Mouse (Mus musculus) hindbrain, embryonic 10.5 days (tissue): ENCODE measurements at regions not wholly inside any gene's neighbourhood (a gene's known extent, or its start where the extent isn't known, plus 50 kb on each side); places are given as distances from the start of the nearest gene placed in this dataset.

Source experiments
- DNase-seq: peaks from one replicate; pipeline ENCODE4 v3.0.0-alpha.2; 2017; ENCODE audit warnings: low spot score
- H3K27ac ChIP-seq: fragments of 300-500 bp; sonication (generic); 2 replicates; pipeline ENCODE4 v1.5.1; 2016; ENCODE audit warnings: mild to moderate bottlenecking, moderate library complexity
- H3K27me3 ChIP-seq: fragments of 300-500 bp; sonication (generic); 2 replicates; pipeline ENCODE4 v1.6.1; 2016; ENCODE audit warnings: mild to moderate bottlenecking; ENCODE audit not compliant: poor library complexity, insufficient read depth, severe bottlenecking
- H3K36me3 ChIP-seq: fragments of 300-500 bp; sonication (generic); 2 replicates; pipeline ENCODE4 v1.6.1; 2016; ENCODE audit warnings: mild to moderate bottlenecking, moderate library complexity
- H3K4me1 ChIP-seq: fragments of 300-500 bp; sonication (generic); replicated peaks from 2 replicates; pipeline ENCODE4 v1.6.1; 2016; ENCODE audit warnings: mild to moderate bottlenecking
- H3K4me3 ChIP-seq: fragments of 300-500 bp; sonication (generic); 2 replicates; pipeline ENCODE4 v1.5.1; 2016; ENCODE audit warnings: mild to moderate bottlenecking, moderate library complexity
- H3K9me3 ChIP-seq: fragments of 300-500 bp; sonication (generic); 2 replicates; pipeline ENCODE4 v1.6.1; 2016; ENCODE audit warnings: mild to moderate bottlenecking, moderate library complexity
- WGBS: fragments of 180-500 bp; shearing (Covaris S2); methylation state at CpG from one replicate; pipeline ENCODE4 v1.1.7; 2016; 5-methylcytosine and 5-hydroxymethylcytosine counted together

DNA sequence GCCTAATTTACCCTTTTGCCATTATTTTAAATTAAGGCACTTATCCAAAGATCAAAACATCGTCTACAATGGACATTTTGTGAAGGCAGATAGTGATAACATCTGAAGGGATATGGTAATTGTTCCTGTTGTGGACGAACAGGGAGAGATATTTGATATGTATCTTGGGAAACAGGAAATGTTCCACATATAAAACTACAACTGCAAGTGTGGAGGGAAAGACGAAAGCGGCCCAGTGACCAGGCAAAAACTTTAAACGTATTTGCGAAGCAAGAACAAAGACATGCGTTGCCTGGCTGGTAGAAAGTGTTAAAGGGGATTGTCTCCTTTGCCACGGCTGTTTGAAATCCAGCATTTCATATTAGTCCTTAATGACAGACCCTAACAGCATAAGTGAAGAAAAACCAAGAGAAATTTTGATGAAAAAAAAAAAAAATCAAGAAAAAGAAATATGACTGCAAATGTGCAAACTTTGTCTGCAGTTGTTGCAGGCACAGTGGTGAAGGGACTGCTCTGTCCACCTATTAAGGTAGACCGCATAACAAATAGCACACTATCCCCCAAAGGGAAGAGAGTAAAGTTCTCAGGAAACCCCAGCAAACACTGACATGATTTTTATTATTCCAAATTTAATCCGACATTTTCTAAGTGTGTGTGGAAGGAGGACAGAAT is 431.2 kb upstream of the Ccnh start:
- Histone ChIP-seq H3K4me3 (no peak overlapping the region), H3K4me1 (peaks cover 11% of the 10 kb centered on the region), H3K9me3 (no peaks in the 10 kb centered on the region), H3K27ac (peak overlapping the region; percentile 45; the same call in 1 of the 2 replicates), H3K27me3 (peaks cover 12% of the 10 kb centered on the region), H3K36me3 (no peaks in the 10 kb centered on the region)
- DNase-seq, result no peak
- WGBS, result 41% methylated on average over 10 of the region's 10 CpGs

DNA sequence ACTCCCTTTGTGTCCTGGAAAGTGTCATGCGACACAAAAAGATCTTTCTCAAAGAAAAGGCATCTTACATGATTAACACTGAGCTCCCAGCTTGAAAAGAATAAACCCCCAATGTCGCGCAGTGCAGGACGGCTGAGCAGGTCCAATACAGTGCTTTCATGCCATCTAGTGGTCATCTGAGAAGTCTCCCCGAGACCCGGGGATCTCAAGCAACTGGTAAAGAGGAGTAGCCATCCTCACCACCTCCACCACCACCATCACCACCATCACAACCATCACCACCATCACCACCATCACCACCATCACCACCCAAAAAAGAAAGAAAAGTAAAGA is 430.7 kb upstream of the Ccnh start:
- under 1% methylated on average over 6 of the region's 6 CpGs for WGBS
- Histone ChIP-seq H3K4me1 (peaks cover 11% of the 10 kb centered on the region), H3K36me3 (no peaks in the 10 kb centered on the region), H3K9me3 (no peaks in the 10 kb centered on the region), H3K27ac (peak overlapping the region; percentile 45; the same call in 1 of the 2 replicates), H3K4me3 (no peak overlapping the region), H3K27me3 (peaks cover 12% of the 10 kb centered on the region)
- DNase-seq, result peak; percentile 73

DNA sequence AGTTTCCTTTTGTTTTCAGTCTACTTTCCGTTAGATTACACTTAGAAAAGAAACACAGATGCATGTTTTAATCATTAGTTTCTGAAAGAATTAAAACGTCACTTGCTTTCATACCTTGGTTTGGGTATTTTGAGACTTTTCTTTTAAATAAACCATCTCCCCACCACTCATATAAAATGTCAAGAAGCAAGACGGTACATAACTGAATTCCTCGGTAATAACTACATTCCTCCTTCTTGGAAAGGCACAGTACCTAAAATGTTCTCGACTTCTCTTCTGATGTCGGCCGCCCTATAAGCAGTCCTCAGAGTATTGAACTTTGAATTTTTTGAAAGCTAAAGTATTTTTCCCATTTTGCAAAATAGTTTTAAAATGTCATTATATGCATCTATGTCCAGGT is 430.1 kb upstream of the Ccnh start:
- Histone ChIP-seq H3K27ac (no peak overlapping the region), H3K4me1 (peaks cover 11% of the 10 kb centered on the region)
- DNase-seq, result no peak

DNA sequence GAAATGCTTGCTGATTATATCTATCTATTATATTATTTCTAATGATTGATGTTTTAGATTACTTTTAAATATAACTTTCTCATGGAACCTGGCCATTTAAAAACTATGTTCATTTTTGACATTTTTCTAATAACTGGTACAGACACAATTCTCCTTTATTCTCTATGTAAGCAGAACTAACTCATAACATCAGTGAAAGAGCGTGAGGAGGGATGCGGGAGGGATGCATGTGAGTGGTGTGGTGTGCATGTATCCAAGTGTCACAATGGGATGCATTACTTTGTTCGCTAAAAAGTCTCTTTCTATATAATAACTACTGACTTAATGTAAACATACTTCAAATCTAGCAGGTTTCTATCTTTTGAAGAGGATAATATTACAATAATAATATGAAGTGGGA is 428.7 kb upstream of the Ccnh start:
- Histone ChIP-seq H3K4me1 (peaks cover 11% of the 10 kb centered on the region), H3K9me3 (no peaks in the 10 kb centered on the region), H3K4me3 (no peak overlapping the region), H3K27ac (no peak overlapping the region), H3K27me3 (peaks cover 4% of the 10 kb centered on the region), H3K36me3 (no peaks in the 10 kb centered on the region)
- no peak for DNase-seq
- 75% methylated on average over 3 of the region's 3 CpGs for WGBS

More for the DNA sequence above, 430.1 kb upstream of the Ccnh start:
- no peaks in the 10 kb centered on the region for H3K9me3 ChIP-seq
- H3K4me3 ChIP-seq, result no peak overlapping the region
- H3K36me3 ChIP-seq, result no peaks in the 10 kb centered on the region
- H3K27me3 ChIP-seq, result peaks cover 12% of the 10 kb centered on the region
- 71% methylated on average over 7 of the region's 7 CpGs for WGBS

DNA sequence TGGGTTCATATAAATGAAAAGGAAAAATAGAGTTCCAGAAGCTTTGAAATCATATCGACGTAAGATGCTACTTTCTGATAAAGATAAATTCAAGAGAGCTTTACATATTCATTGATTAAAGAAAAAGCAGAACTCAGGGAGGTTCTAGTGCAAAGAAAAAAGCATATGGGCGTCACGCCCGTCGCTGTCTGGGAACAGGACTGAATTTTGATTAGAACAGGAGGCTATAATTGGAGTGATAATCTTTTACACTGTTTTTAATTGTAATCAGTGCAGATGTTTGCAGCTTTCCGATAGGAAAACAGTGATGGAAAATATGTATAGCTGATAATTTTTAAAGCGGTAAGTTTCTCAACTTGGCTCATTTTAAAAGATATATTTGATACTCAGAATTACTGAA is 428.2 kb upstream of the Ccnh start:
- Histone ChIP-seq H3K4me3 (no peak overlapping the region), H3K9me3 (no peaks in the 10 kb centered on the region), H3K4me1 (peaks cover 11% of the 10 kb centered on the region), H3K27me3 (peaks cover 3% of the 10 kb centered on the region), H3K36me3 (no peaks in the 10 kb centered on the region), H3K27ac (no peak overlapping the region)
- WGBS, result 66% methylated on average over 8 of the region's 8 CpGs
- no peak for DNase-seq

DNA sequence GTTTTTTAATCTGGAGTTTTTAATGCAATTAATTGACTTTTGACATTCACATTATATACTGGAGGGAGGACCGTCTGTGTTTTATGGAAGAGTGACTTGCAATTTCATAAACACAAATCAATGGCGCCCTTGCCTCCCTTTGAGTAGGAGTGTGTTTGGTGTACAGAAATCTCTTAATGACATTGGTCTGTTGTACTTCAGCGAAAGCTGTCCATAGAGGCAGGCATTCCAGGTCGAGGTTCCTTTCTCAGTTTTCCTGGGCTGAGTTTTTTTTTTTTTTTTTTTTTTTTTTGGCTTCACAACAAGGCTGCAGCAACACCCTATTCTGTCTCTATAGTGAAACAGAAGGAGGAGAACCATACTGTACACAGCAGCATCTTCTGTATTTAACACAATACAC is 427.4 kb upstream of the Ccnh start:
- no peak overlapping the region for H3K4me3 ChIP-seq
- no peaks in the 10 kb centered on the region for H3K9me3 ChIP-seq
- H3K36me3 ChIP-seq, result no peaks in the 10 kb centered on the region
- no peak overlapping the region for H3K27ac ChIP-seq
- 66% methylated on average over 4 of the region's 4 CpGs for whole genome bisulfite sequencing
- peaks cover 8% of the 10 kb centered on the region for H3K4me1 ChIP-seq
- H3K27me3 ChIP-seq, result peaks cover 3% of the 10 kb centered on the region
- no peak for DNase-seq

DNA sequence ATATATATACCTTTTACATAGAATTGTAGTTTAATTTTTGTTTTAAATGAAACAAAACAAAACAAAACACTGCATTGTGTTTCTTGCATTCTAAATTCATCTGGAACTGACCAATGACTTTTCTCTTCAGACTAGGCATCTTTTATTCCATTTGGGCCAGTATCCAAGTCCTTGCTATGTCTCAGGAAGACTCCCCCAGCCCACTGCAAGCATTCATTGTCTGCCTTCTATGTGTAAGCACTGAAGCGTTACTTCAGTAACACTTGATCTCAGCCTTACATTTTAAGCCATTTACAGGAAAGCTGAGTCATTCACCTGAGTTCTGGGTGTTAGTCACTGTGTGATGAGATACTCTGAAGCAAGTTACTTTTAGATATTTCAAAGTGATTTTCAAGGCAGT is 425.3 kb upstream of the Ccnh start:
- no peaks in the 10 kb centered on the region for H3K9me3 ChIP-seq
- no peak for DNase-seq
- 58% methylated on average over 1 of the region's 1 CpGs for WGBS
- H3K36me3 ChIP-seq, result no peaks in the 10 kb centered on the region
- H3K27me3 ChIP-seq, result no peaks in the 10 kb centered on the region
- no peak overlapping the region for H3K4me3 ChIP-seq
- H3K27ac ChIP-seq, result no peak overlapping the region
- H3K4me1 ChIP-seq, result no peaks in the 10 kb centered on the region

DNA sequence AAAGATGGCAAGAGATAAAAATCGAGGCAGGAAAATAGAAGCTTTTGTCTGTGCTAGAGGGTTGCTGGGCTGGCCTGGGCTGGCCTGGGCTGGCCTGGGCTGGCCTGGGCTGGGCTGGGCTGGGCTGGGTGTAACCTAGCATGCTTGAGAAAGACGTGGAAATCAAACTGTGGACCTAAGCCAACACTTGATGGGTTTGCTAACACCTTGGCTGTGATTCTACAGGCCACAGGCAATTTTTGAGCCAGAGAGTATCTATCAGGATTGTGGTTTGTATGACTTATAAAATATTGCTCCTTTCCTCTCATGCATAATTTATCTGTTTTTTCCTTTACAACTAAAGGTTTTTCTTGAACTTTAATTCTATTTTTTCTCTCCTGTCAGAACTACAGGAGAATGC is 417.3 kb upstream of the Ccnh start:
- H3K27ac ChIP-seq, result no peak overlapping the region
- WGBS, result 49% methylated on average over 2 of the region's 2 CpGs
- no peak overlapping the region for H3K4me3 ChIP-seq
- H3K36me3 ChIP-seq, result no peaks in the 10 kb centered on the region
- no peaks in the 10 kb centered on the region for H3K9me3 ChIP-seq
- H3K27me3 ChIP-seq, result no peaks in the 10 kb centered on the region
- DNase-seq, result no peak
- H3K4me1 ChIP-seq, result no peaks in the 10 kb centered on the region

DNA sequence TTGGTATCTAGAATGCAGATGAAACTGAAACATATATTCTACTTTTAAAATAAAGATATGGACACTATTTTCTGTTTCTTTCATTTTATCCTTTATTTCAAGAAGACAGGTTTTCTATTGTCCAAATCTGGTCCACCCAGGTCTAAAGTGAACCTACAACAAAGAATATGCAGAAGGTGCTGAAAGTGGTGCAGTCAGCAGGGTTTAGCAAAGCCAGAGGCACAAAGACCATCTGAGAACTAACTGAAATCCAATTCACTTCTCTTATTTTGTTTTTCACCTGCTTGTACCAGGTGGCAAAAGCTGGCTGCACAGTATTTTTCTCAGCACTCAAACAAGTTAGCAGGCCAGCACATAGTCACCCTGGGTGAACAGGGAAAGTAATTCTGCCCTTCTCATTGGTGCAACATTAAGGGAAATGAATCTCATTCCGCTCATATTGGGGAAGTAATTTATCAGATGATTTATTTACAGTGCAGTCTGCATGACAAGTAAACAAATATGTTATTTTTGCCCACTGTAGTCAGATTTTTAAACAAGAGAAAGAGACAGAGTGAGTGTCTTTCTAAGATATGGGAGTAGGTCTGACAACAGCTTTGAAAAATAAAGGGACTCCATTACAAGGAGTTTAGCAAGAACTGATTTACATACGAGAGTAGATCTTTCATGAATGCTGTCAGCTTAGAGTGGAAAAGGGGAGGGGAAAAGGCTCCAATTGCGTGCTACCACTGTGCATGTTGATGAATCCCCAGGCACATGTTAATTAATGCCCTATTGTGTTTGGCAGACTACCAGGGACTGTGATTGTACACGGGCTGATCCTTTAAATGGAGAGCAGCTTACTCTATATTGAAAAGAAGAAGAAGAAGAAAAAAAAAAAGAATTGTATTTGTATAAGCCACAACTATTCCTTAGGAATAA is 405.9 kb upstream of the Ccnh start:
- no peak overlapping the region for H3K4me3 ChIP-seq
- no peak for DNase-seq
- H3K9me3 ChIP-seq, result no peaks in the 10 kb centered on the region
- H3K4me1 ChIP-seq, result peaks cover 17% of the 10 kb centered on the region
- WGBS, result 22% methylated on average over 4 of the region's 4 CpGs
- no peaks in the 10 kb centered on the region for H3K27me3 ChIP-seq
- no peaks in the 10 kb centered on the region for H3K36me3 ChIP-seq
- no peak overlapping the region for H3K27ac ChIP-seq

DNA sequence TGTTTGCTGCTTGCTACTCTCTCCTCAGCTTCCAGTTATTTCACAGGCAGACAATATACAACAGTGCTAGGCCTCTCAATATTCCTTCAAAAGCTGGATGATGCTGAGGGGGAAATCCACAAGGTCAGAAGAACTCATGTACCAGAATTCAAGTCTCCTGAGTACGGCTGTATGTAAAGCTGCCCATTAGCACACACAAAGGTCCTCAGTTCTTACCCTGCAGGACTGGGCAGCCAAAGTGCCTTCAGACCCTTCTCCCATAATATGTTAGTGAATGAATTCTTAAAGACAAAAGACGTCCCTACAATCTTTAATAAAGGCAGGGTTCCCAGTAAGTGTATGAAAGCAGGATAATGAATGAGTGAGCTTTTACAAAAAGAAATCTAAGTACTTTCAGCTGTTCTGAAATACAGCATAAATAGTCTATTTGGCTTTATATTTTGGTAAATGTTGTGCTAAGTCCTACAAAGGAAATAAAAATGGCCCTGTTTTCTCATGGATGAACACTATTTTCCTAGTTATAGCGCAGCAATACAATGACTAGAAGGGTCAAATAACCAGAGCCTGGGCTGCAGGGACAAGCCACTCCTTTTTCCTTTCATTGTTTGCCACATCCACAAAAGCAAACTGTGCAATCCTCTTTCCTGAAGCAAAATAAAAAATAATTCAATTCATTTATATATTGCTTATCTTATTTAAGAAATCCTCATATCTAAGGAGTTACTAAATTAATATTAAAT is 384.8 kb upstream of the Ccnh start:
- H3K36me3 ChIP-seq, result no peaks in the 10 kb centered on the region
- H3K4me1 ChIP-seq, result peaks cover 6% of the 10 kb centered on the region; the same call in 1 of the 2 replicates
- no peaks in the 10 kb centered on the region for H3K27me3 ChIP-seq
- H3K9me3 ChIP-seq, result no peaks in the 10 kb centered on the region
- H3K27ac ChIP-seq, result no peak overlapping the region
- H3K4me3 ChIP-seq, result no peak overlapping the region
- DNase-seq, result no peak
- 64% methylated on average over 3 of the region's 3 CpGs for WGBS

DNA sequence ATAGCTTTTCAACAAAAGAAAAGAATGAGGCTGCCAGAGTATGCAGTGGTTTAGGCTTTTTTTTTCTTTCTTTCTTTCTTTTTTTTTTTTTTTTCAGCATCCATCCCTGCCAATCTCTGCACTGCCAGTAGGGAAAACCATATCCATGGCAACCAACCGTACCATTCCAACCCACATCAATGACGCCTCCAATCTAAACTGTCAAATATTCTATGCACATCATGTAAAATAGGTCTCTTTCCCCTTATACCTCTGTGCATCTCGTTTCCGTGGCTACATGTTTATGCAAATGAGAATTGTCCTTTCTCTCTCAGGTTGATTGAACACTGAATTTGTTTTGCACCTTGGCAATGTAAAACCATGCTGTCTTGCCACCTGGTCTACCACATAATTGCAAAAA is 384.0 kb upstream of the Ccnh start:
- no peak overlapping the region for H3K4me3 ChIP-seq
- H3K27ac ChIP-seq, result no peak overlapping the region
- WGBS, result 76% methylated on average over 4 of the region's 4 CpGs
- no peaks in the 10 kb centered on the region for H3K36me3 ChIP-seq
- no peaks in the 10 kb centered on the region for H3K27me3 ChIP-seq
- no peaks in the 10 kb centered on the region for H3K9me3 ChIP-seq
- peaks cover 6% of the 10 kb centered on the region; the same call in 1 of the 2 replicates for H3K4me1 ChIP-seq
- no peak for DNase-seq

DNA sequence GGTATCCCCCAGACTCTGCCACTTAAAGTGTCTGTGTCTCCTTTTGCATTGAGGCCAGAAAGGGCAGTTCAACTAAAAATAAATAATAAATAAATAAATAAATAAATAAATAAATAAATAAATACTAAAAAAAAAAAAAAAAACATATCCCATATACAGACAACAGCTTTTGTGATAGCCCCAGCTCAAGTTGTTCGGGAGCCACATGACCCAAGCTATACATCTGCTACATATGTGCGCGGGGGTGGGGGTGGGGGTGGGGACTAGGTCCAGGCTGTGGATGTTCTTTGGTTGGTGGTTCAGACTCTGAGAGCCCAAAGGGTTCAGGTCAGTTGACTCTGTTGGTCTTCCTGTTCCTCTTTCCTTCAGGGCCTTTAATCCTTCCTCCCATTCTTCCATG is 379.6 kb upstream of the Ccnh start:
- no peak for DNase-seq
- peaks cover under 1% of the 10 kb centered on the region; the same call in 1 of the 2 replicates for H3K4me1 ChIP-seq
- WGBS, result 95% methylated on average over 3 of the region's 3 CpGs
- H3K27ac ChIP-seq, result no peak overlapping the region
- H3K27me3 ChIP-seq, result no peaks in the 10 kb centered on the region
- no peaks in the 10 kb centered on the region for H3K9me3 ChIP-seq
- H3K36me3 ChIP-seq, result no peaks in the 10 kb centered on the region
- no peak overlapping the region for H3K4me3 ChIP-seq
